8 mouse cellular contexts compared by ENCODE assay signal in the genomic region with DNA sequence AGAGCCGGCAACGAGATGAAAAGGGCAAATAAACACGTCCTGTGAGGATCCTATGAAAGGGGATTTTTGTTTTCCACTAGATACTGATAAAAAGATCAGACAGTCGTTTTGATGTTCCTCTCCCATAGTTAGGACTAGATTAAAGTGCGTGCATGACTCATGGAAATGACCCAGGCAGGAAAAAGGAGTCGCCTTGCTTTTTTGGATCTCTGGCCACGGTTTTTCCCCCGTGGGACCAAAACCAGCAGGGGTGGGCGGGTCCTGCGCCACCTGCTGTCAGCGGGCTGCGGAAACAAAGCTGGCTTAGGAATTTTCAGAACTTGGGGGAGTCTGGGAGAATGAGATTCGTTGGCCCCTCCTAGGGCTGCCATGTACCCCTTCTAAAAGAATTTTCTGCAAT.
DNase-seq lines count a peak whose midpoint lies in the region; ATAC-seq and TF ChIP-seq lines count a peak whose summit lies in the region.

No protein-coding gene starts in this region.

- WGBS in heart, adult 2 months = 4% methylated on average over 13 of the region's 13 CpGs
- WGBS in neural tube, embryonic 14.5 days = 7% methylated on average over 13 of the region's 13 CpGs

- no peak for ATAC-seq in neural tube, embryonic 14.5 days (ENCODE audit: low read depth)

- H3K4me1 ChIP-seq in heart, adult 2 months (ENCODE audit: control insufficient read depth, insufficient read depth, low read length) = peaks cover 9% of the 10 kb centered on the region
- no peaks in the 10 kb centered on the region for H3K4me1 ChIP-seq in neural tube, embryonic 14.5 days (ENCODE audit: control insufficient read depth, insufficient read depth, low read length)

- peak; percentile 93 for TF ChIP-seq CTCF in heart, adult 2 months (IDR thresholded peaks at IDR 0.05)

- TF ChIP-seq EP300 in heart, adult 2 months (IDR thresholded peaks at IDR 0.05; ENCODE audit: insufficient read depth, low read depth, low read length) = peak; percentile 77

- intact Hi-C loops in heart, adult 2 months (cut with DNase I) = loop anchor here (1.0 to 5.0 kb wide), 6 partner anchors 62 to 408 kb away; a partner anchor contains a TSS

- H3K36me3 ChIP-seq in heart, adult 2 months (ENCODE audit: control insufficient read depth, insufficient read depth, low read length) = no peaks in the 10 kb centered on the region; the same call in 1 of the 2 replicates
- H3K36me3 ChIP-seq in neural tube, embryonic 14.5 days (ENCODE audit: control insufficient read depth, insufficient read depth, low read length) = no peaks in the 10 kb centered on the region

- no peaks in the 10 kb centered on the region for H3K79me2 ChIP-seq in heart, adult 2 months (replicated peaks; ENCODE audit: control insufficient read depth, insufficient read depth, low read length)

- peak overlapping the region; percentile 50; the same call in 1 of the 2 replicates for H3K9ac ChIP-seq in heart, adult 2 months (ENCODE audit: low read depth, low read length)
- H3K9ac ChIP-seq in neural tube, embryonic 14.5 days (replicated peaks; ENCODE audit: low read depth, low read length) = no peak overlapping the region

- peak; percentile 14 for DNase-seq in layer of hippocampus, adult 11-12 months (ENCODE audit: low spot score)
- DNase-seq in layer of hippocampus, adult 9-10 months (ENCODE audit: low spot score) = no peak
- peak; percentile 66 for DNase-seq in embryo, embryonic 11 days
- DNase-seq in heart, adult 2 months = peak; percentile 82 to 87
- peak; percentile 43 for DNase-seq in kidney, adult 11 months
- DNase-seq in lung, adult 18-20 months = peak; percentile 50 to 64
- DNase-seq in urinary bladder, adult 2 months (ENCODE audit: low spot score) = peak; percentile 42

- H3K9me3 ChIP-seq in neural tube, embryonic 14.5 days (ENCODE audit: control insufficient read depth, low read length) = no peaks in the 10 kb centered on the region

- peak overlapping the region; percentile 3; the same call in 1 of the 2 replicates for H3K4me2 ChIP-seq in neural tube, embryonic 14.5 days (ENCODE audit: low read depth, low read length)

- H3K4me3 ChIP-seq in heart, adult 2 months = peak overlapping the region; percentile 40
- H3K4me3 ChIP-seq in neural tube, embryonic 14.5 days (ENCODE audit: low read depth, low read length) = no peak overlapping the region

- H3K27ac ChIP-seq in heart, adult 2 months = peak overlapping the region; percentile 62
- H3K27ac ChIP-seq in neural tube, embryonic 14.5 days (ENCODE audit: low read depth, low read length) = no peak overlapping the region

- peak; percentile 27; the same call in 1 of the 2 replicates for TF ChIP-seq POLR2A in heart, adult 2 months (IDR thresholded peaks at IDR 0.05; ENCODE audit: insufficient read depth, low read depth, low read length)

- H3K27me3 ChIP-seq in heart, adult 2 months (ENCODE audit: control insufficient read depth, insufficient read depth, low read length) = no peaks in the 10 kb centered on the region
- H3K27me3 ChIP-seq in neural tube, embryonic 14.5 days (ENCODE audit: control insufficient read depth, insufficient read depth, low read length) = no peaks in the 10 kb centered on the region
